Mouse (Mus musculus) hindbrain, embryonic 11.5 days (tissue): ENCODE results near the gene Zbtb25. TPM values are rescaled to one million over a fixed set of nuclear protein-coding genes. Genes with fewer than 3 reads are reported as not detected.

ENCODE experiments used
- ATAC-seq: fragments of 200-750 bp; cut with Nextera tagmentation; 2 replicates; pipeline ENCODE4 v1.8.0; 2017; ENCODE audit warnings: mild to moderate bottlenecking, moderate TSS enrichment, moderate library complexity; ENCODE audit not compliant: low FRiP score
- DNase-seq: peaks from one replicate; pipeline ENCODE4 v3.0.0-alpha.2; 2015; ENCODE audit warnings: low spot score
- H3K27ac ChIP-seq: fragments of 300-500 bp; sonication (generic); 2 replicates; pipeline ENCODE4 v1.5.1; 2014; ENCODE audit warnings: mild to moderate bottlenecking, low read depth, low read length
- H3K27me3 ChIP-seq: fragments of 300-500 bp; sonication (generic); 2 replicates; pipeline ENCODE4 v1.6.1; 2014; ENCODE audit warnings: mild to moderate bottlenecking, low read length, moderate library complexity, mixed read lengths; ENCODE audit not compliant: control insufficient read depth, insufficient read depth
- H3K36me3 ChIP-seq: fragments of 300-500 bp; sonication (generic); 2 replicates; pipeline ENCODE4 v1.6.1; 2014; ENCODE audit warnings: mild to moderate bottlenecking, low read length, moderate library complexity, mixed read lengths; ENCODE audit not compliant: control insufficient read depth, insufficient read depth
- H3K4me1 ChIP-seq: fragments of 300-500 bp; sonication (generic); replicated peaks from 2 replicates; pipeline ENCODE4 v1.6.1; 2014; ENCODE audit warnings: low read length, mixed read lengths; ENCODE audit not compliant: control insufficient read depth, insufficient read depth
- H3K4me2 ChIP-seq: fragments of 300-500 bp; sonication (generic); replicated peaks from 2 replicates; pipeline ENCODE4 v1.6.1; 2014; ENCODE audit warnings: mild to moderate bottlenecking, low read depth, low read length
- H3K4me3 ChIP-seq: fragments of 300-500 bp; sonication (generic); 2 replicates; pipeline ENCODE4 v1.5.1; 2014; ENCODE audit warnings: low read depth, low read length
- H3K9ac ChIP-seq: fragments of 300-500 bp; sonication (generic); 2 replicates; pipeline ENCODE4 v1.6.1; 2014; ENCODE audit warnings: low read depth, low read length
- H3K9me3 ChIP-seq: fragments of 300-500 bp; sonication (generic); 2 replicates; pipeline ENCODE4 v1.6.1; 2016; ENCODE audit warnings: low read length; ENCODE audit not compliant: control insufficient read depth
- WGBS: fragments of 180-500 bp; shearing (Covaris S2); extraction: QIAGEN DNeasy Blood & Tissue Kit; methylation state at CpG from one replicate; pipeline ENCODE4 v1.1.7; 2014; 5-methylcytosine and 5-hydroxymethylcytosine counted together
- polyA plus RNA-seq: library from polyadenylated mRNA; unstranded; fragments of >200 nt; fragmentation: Nextera tagmentation; extraction: Ambion mirVana; gene quantifications from 2 replicates; pipeline ENCODE4 v1.2.1, GENCODE M21; 2014

The Zbtb25 gene
- polyA plus RNA-seq, 1 experiment from 2014 or later = 19.2 TPM

GRCm38 (mm10) chr12:76311227-76311626, 58.2 kb downstream of the Zbtb25 start:
- H3K4me2 ChIP-seq = no peak overlapping the region
- H3K27me3 ChIP-seq = no peaks in the 10 kb centered on the region
- H3K9me3 ChIP-seq = no peaks in the 10 kb centered on the region
- DNase-seq = no peak
- ATAC-seq = no peak
- H3K4me1 ChIP-seq = no peaks in the 10 kb centered on the region; the same call in 1 of the 2 replicates
- H3K4me3 ChIP-seq = no peak overlapping the region
- H3K36me3 ChIP-seq = no peaks in the 10 kb centered on the region
- 96% methylated on average over 9 of the region's 9 CpGs for WGBS
- no peak overlapping the region for H3K27ac ChIP-seq
- no peak overlapping the region for H3K9ac ChIP-seq

DNA sequence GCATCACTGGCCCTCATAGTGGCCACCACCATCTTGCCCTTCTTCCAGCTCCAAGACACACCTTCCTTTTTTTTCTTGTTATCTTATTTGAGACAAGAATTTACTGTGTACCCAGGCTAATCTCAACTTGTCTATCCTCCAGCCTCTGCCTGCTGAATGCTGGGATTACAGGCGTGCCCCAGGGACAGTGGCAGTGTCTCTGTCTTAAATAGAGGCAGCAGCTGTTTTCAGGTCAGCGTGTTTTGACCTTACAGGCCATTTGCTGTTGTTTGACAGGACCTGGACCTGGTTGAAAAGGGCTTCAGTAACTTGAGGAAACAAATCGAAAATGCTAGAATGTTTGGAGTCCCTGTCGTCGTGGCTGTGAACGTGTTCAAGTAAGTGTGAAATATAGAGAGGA, 58.8 kb downstream of the Zbtb25 start:
- Histone ChIP-seq H3K27ac (no peak overlapping the region), H3K9ac (no peak overlapping the region), H3K4me1 (no peaks in the 10 kb centered on the region; the same call in 1 of the 2 replicates), H3K27me3 (no peaks in the 10 kb centered on the region), H3K9me3 (no peaks in the 10 kb centered on the region), H3K4me3 (no peak overlapping the region), H3K4me2 (no peak overlapping the region), H3K36me3 (no peaks in the 10 kb centered on the region)
- no peak for DNase-seq
- no peak for ATAC-seq
- 77% methylated on average over 6 of the region's 6 CpGs for WGBS

- no peak for DNase-seq
- no peak overlapping the region for H3K4me2 ChIP-seq
- no peaks in the 10 kb centered on the region for H3K36me3 ChIP-seq
- H3K9ac ChIP-seq = no peak overlapping the region
- H3K27ac ChIP-seq = no peak overlapping the region
- WGBS = 94% methylated on average over 6 of the region's 6 CpGs
- no peak overlapping the region for H3K4me3 ChIP-seq
- ATAC-seq = no peak
- H3K4me1 ChIP-seq = no peaks in the 10 kb centered on the region; the same call in 1 of the 2 replicates
- no peaks in the 10 kb centered on the region for H3K27me3 ChIP-seq
- no peaks in the 10 kb centered on the region for H3K9me3 ChIP-seq
Observed at GRCm38 (mm10) chr12:76310007-76310406, 59.4 kb downstream of the Zbtb25 start.

DNA sequence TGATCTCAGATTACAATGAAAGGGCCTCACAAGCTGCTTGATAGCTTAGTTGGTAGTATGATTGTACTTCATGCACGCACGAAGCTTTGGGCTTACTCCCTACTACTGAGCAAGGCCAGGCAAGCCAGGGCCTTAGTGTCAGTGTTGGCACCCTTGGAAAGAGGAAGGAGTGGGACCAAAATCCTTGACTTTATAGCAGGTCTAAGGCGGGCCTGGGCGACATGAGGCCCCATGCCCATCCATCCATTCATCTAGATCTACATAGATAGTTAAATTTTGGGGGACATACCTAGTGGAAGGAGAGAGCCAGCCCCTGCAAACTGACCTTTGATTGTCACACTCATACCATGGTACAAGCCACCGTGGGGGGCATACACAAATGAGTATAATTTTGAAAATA, 61.0 kb downstream of the Zbtb25 start:
- H3K4me3 ChIP-seq = no peak overlapping the region
- H3K36me3 ChIP-seq = no peaks in the 10 kb centered on the region
- 93% methylated on average over 5 of the region's 5 CpGs for WGBS
- peak overlapping the region; percentile 62 for H3K27ac ChIP-seq
- H3K27me3 ChIP-seq = no peaks in the 10 kb centered on the region
- no peak overlapping the region for H3K4me2 ChIP-seq
- DNase-seq (no peak), ATAC-seq (no peak)
- H3K9ac ChIP-seq = no peak overlapping the region
- no peaks in the 10 kb centered on the region; the same call in 1 of the 2 replicates for H3K4me1 ChIP-seq
- H3K9me3 ChIP-seq = no peaks in the 10 kb centered on the region

- DNase-seq = peak; percentile 32
- H3K4me3 ChIP-seq = no peak overlapping the region
- peak overlapping the region; percentile 62 for H3K27ac ChIP-seq
- WGBS = 51% methylated on average over 9 of the region's 9 CpGs
- no peaks in the 10 kb centered on the region; the same call in 1 of the 2 replicates for H3K4me1 ChIP-seq
- H3K4me2 ChIP-seq = no peak overlapping the region
- no peak overlapping the region for H3K9ac ChIP-seq
- no peaks in the 10 kb centered on the region for H3K36me3 ChIP-seq
- H3K9me3 ChIP-seq = no peaks in the 10 kb centered on the region
- peak; percentile 57 for ATAC-seq
- H3K27me3 ChIP-seq = no peaks in the 10 kb centered on the region
Observed at GRCm38 (mm10) chr12:76307964-76308363, 61.4 kb downstream of the Zbtb25 start.

DNA sequence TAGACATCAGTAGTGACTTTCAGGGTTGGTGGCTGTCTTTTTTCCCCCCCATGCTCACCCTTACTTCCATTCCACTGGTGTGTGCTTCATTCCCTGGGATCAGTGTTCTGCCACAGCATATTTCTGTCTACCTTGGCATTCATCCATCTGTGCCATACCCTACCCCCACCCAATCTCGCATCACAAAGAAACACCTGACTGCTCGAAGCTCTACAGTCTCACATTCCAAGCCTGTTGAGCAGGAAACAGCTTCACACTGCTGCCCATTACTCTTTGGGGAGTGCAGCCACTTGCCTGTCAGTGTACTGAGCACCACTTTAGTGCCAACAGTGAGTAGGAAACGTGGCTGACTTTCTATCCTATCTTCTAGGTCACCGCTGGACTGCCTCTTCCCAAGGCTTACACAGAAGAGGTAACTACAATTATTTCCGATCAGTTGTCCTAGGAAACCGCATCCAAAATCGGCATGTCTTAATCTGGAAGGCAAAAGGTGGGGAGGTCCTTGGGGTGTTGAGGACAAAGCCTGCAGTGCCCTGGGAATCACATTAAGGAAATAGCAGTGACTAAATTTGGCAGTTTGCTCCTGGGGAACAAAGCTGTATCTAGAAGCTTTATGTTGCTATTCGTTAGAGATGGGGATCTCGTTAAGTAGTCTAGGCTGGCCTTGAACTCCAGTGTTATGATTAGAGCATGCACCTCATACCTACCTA, 62.4 kb downstream of the Zbtb25 start:
- Histone ChIP-seq H3K4me3 (no peak overlapping the region), H3K9ac (no peak overlapping the region), H3K27me3 (no peaks in the 10 kb centered on the region), H3K36me3 (no peaks in the 10 kb centered on the region), H3K4me2 (no peak overlapping the region), H3K27ac (no peak overlapping the region), H3K9me3 (no peaks in the 10 kb centered on the region), H3K4me1 (no peaks in the 10 kb centered on the region; the same call in 1 of the 2 replicates)
- DNase-seq = no peak
- ATAC-seq = no peak
- WGBS = 87% methylated on average over 9 of the region's 9 CpGs

DNA sequence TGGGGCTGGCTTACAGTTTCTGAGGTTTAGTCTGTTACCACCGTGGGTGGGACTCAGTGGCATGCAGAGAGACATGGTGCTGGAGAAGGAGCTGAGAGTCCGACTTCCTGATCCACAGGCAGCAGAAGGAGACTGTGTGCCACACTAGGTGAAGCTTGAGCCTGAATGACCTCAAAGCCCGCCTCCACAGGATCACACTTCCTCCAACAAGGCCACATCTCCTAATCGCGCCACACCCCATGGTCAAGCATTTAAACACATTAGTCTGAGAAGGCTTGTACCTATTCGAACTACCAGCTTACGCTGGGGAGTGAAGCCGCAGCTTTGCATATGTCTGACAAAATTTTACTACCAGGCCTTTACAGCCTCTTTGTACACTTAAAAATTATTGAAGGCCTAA, 64.3 kb downstream of the Zbtb25 start:
- Histone ChIP-seq H3K4me3 (no peak overlapping the region), H3K4me2 (no peak overlapping the region), H3K9me3 (no peaks in the 10 kb centered on the region), H3K36me3 (no peaks in the 10 kb centered on the region), H3K9ac (no peak overlapping the region), H3K27ac (no peak overlapping the region), H3K4me1 (no peaks in the 10 kb centered on the region; the same call in 1 of the 2 replicates), H3K27me3 (no peaks in the 10 kb centered on the region)
- ATAC-seq = no peak
- DNase-seq = no peak
- WGBS = 94% methylated on average over 8 of the region's 8 CpGs

DNA sequence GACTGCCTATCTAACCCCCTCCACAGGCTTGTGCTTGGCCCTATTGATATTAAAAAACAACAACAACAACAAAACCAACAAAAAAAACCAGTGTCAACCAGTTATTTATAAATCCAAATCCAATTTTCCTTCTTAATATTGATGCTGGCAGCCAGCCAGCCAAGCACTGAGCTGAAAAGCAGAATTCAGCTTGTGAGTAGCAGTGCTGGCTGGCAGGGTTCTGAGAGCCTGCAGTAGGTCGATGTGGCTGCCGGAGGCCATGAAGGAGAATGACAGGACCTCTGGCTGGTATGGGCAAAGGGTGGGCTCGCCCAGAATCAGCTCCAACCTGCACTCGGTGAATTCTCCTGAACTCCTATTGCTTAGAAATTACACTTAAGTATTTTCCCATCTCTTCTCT, 65.2 kb downstream of the Zbtb25 start:
- DNase-seq = no peak
- Histone ChIP-seq H3K9ac (no peak overlapping the region), H3K27ac (no peak overlapping the region), H3K4me3 (no peak overlapping the region), H3K9me3 (no peaks in the 10 kb centered on the region), H3K27me3 (no peaks in the 10 kb centered on the region), H3K4me1 (no peaks in the 10 kb centered on the region; the same call in 1 of the 2 replicates), H3K36me3 (no peaks in the 10 kb centered on the region), H3K4me2 (no peak overlapping the region)
- 83% methylated on average over 4 of the region's 4 CpGs for WGBS
- ATAC-seq = no peak

- Histone ChIP-seq H3K27ac (no peak overlapping the region), H3K4me1 (no peaks in the 10 kb centered on the region; the same call in 1 of the 2 replicates), H3K9me3 (no peaks in the 10 kb centered on the region), H3K4me2 (no peak overlapping the region), H3K4me3 (no peak overlapping the region), H3K27me3 (no peaks in the 10 kb centered on the region), H3K9ac (no peak overlapping the region), H3K36me3 (no peaks in the 10 kb centered on the region)
- 95% methylated on average over 11 of the region's 11 CpGs for WGBS
- ATAC-seq = no peak
- no peak for DNase-seq
Observed at GRCm38 (mm10) chr12:76303474-76303873, 65.9 kb downstream of the Zbtb25 start.
